Mouse (Mus musculus) spleen, postnatal 0 days (tissue): ENCODE measurements around the gene Rbm12b1. TPM values are rescaled to one million over a fixed set of nuclear protein-coding genes. Genes with fewer than 3 reads are reported as not detected.

Experiments used
- polyA plus RNA-seq: library from polyadenylated mRNA; unstranded; fragments of >200 nt; fragmentation: Nextera tagmentation; extraction: Ambion mirVana; gene quantifications from 2 replicates; pipeline ENCODE4 v1.2.1, GENCODE M21; 2015

The Rbm12b1 gene
- 2.2 TPM in 2 replicates for polyA plus RNA-seq

DNA sequence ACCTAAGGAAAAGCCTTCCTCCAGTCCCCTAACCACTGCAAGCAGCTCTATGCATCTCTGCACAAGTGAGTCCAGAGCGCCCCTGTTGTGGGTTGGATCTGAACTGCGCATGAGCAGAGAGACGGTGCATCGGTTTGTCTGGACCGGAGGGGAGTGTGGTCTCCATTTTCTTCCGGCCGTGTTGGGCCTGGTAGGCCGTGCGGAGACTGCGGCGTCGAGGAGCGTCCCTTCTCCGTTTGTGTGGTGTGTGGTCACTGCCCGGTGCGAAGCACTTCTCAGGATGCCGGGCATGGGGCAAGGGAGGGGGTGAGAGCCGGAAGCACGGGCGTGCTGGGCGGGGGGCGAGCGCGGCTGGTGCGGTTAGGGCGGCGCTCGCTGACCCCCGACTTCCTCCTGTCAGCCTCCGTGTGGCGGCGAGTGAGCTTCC, at the start of gene Rbm12b1:
Gene Rbm12b1, plus strand, starts transcription at position 124 of the 427 bp plus-strand sequence.

DNA sequence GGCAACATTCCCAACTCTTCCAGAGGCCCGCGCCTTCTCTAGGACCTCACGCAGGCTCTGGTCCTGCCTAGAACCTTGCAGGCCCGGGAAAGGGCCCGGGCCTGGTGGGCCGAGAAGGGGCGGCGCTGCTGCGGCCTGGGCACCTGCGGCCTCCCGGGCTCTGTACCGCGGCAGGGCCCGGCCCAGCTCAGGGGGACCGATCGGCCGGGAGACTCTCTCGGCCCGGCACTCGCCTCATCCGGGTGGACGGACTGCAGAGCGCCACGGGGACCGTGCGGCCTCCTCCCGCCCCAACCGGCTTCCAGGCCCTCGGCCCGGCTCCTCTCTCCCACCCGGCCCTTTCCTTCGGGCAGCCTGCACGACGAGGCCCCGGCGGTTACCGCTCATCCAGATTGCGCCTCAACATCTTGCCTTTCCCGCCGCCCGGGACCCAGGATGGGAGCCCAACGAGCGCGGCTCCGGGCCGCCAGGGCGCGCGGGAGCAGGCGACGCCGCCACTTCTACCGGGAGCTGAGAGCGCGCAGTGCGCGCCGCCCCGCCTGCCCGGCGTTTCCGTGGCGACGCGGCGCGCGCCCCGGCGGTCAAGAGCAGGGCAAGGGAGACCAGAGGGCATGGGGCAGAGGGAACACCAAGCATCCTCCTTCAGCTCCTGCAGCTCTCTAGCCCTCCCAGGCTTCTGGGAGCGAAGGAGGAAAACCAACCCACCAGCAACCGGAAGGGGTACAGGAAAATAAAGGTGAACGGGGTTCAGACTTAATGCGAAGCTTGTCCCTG, 31.4 kb downstream of the Rbm12b1 start, which contains the start of gene Fam92a:
Gene Fam92a, minus strand, starts transcription at position 698 of the 774 bp plus-strand sequence.

Other genes starting within 250 kb of the Rbm12b1 start
- 0.20 and 0.33 TPM in 2 replicates for gene Gm10604, start 159.0 kb upstream of the Rbm12b1 start, polyA plus RNA-seq
- 6.5 and 7.9 TPM in 2 replicates for gene Rbm12b2, start 50.8 kb upstream of the Rbm12b1 start, polyA plus RNA-seq
- gene Fam92a, start 31.8 kb downstream of the Rbm12b1 start, polyA plus RNA-seq = 26.6 and 31.7 TPM in 2 replicates